In the genomic region with DNA sequence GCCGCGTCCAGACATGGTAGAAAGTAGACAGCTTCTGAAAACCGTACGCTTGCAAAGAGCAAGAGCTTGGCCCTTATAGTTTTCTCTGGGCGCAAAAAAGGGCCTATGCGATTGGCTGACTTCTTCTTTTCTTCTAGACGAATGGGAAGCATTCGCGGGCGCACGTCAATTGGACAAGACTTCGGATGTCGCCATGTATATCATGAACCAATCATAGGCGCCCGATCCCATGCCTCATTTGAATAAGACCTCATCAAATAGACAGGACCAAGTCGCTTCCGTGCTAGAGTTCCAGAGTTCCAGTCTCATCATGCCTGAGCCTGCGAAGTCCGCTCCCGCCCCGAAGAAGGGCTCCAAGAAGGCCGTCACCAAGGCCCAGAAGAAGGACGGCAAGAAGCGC, we compare ENCODE assay signal across 8 mouse cellular contexts. TPM values are rescaled to one million over a fixed set of nuclear protein-coding genes. Genes with fewer than 3 reads are reported as not detected.
A peak's percentile ranks its signal among the peaks of the same experiment; 100 is the strongest.
DNase-seq lines count a peak whose midpoint lies in the region; ATAC-seq and TF ChIP-seq lines count a peak whose summit lies in the region.
"Not testable (repeated sequence)": the region's sequence is repeated elsewhere in the genome, so short reads cannot be mapped to it uniquely, and the experiment has no call there.

Hist1h2ap (minus strand) TSS at position 47 of the 400 bp plus-strand sequence.
Hist1h2br (plus strand) TSS at position 283 of the 400 bp plus-strand sequence.

- peak; percentile 92 for ATAC-seq in embryonic facial prominence, embryonic 13.5 days (ENCODE audit: insufficient number of reproducible peaks, insufficient read depth, low FRiP score, low TSS enrichment, low read depth)
- ATAC-seq in kidney, postnatal 0 days (replicated peaks; ENCODE audit: low FRiP score, low read depth), result peak; percentile 93
- peak; percentile 95 for ATAC-seq in limb, embryonic 11.5 days (ENCODE audit: insufficient number of reproducible peaks, low FRiP score, low TSS enrichment, low read depth)
- ATAC-seq in megakaryocyte progenitor cell, adult 5-6 weeks (replicated peaks; ENCODE audit: poor library complexity), result peak; percentile 67

- DNase-seq in ES-E14 (ENCODE audit: low read depth, low spot score); gastrocnemius, postnatal 36 days; heart, postnatal 4 days; kidney, postnatal 0 days (ENCODE audit: low spot score); limb, embryonic 11.5 days (ENCODE audit: low spot score): not testable (repeated sequence)

- intact Hi-C loops in gastrocnemius, postnatal 36 days (cut with DNase I), result not testable (repeated sequence)

- not testable (repeated sequence) for H3K4me2 ChIP-seq in embryonic facial prominence, embryonic 13.5 days; kidney, postnatal 0 days (ENCODE audit: low read length); limb, embryonic 11.5 days (ENCODE audit: low read depth, severe bottlenecking)

- not testable (repeated sequence) for H3K27ac ChIP-seq in ES-E14 (ENCODE audit: insufficient read depth, low read depth, low read length, poor library complexity, severe bottlenecking); embryonic facial prominence, embryonic 13.5 days; kidney, postnatal 0 days; limb, embryonic 11.5 days (replicated peaks; ENCODE audit: low read depth, low read length); small intestine, adult 2 months (ENCODE audit: insufficient read depth, low read depth, low read length)

- not testable (repeated sequence) for H3K4me1 ChIP-seq in ES-E14 (ENCODE audit: control insufficient read depth in 2 of 2, insufficient read depth in 2 of 2, low read length in 2 of 2, poor library complexity in 1 of 2); embryonic facial prominence, embryonic 13.5 days; kidney, postnatal 0 days (replicated peaks; ENCODE audit: insufficient read depth, low read length); limb, embryonic 11.5 days (ENCODE audit: control insufficient read depth, insufficient read depth, low read length); small intestine, adult 2 months (ENCODE audit: control insufficient read depth, insufficient read depth, insufficient read length, low read length)

- not testable (repeated sequence) for H3K36me3 ChIP-seq in ES-E14 (ENCODE audit: control insufficient read depth, insufficient read depth, low read length, poor library complexity, severe bottlenecking); embryonic facial prominence, embryonic 13.5 days; kidney, postnatal 0 days (ENCODE audit: insufficient read depth, low read length); limb, embryonic 11.5 days (ENCODE audit: control insufficient read depth, insufficient read depth, low read length); small intestine, adult 2 months (ENCODE audit: control insufficient read depth, insufficient read depth, low read length)

- not testable (repeated sequence) for H3K27me3 ChIP-seq in embryonic facial prominence, embryonic 13.5 days; kidney, postnatal 0 days (ENCODE audit: insufficient read depth, low read length); limb, embryonic 11.5 days (ENCODE audit: control insufficient read depth, insufficient read depth, low read length); small intestine, adult 2 months (ENCODE audit: control insufficient read depth, insufficient read depth, low read length)

- H3K4me3 ChIP-seq in ES-E14 (ENCODE audit: insufficient read depth in 1 of 2, low read depth in 1 of 2, low read length in 2 of 2, poor library complexity in 1 of 2, severe bottlenecking in 1 of 2); embryonic facial prominence, embryonic 13.5 days; kidney, postnatal 0 days (replicated peaks; ENCODE audit: low read depth, low read length); limb, embryonic 11.5 days (ENCODE audit: low read depth, low read length); small intestine, adult 2 months (ENCODE audit: low read depth, low read length): not testable (repeated sequence)

- TF ChIP-seq CTCF in kidney, postnatal 0 days (IDR thresholded peaks at IDR 0.05; ENCODE audit: low read depth); small intestine, adult 2 months (IDR thresholded peaks at IDR 0.05; ENCODE audit: extremely low read depth, insufficient read length, insufficient replicate concordance, low read depth, low read length): not testable (repeated sequence)

- no CpG with 5 or more reads among the region's 24 CpGs for WGBS in embryonic facial prominence, embryonic 13.5 days
- no CpG with 5 or more reads among the region's 24 CpGs for WGBS in kidney, postnatal 0 days
- whole genome bisulfite sequencing in limb, embryonic 11.5 days, result no CpG with 5 or more reads among the region's 24 CpGs
- no CpG with 5 or more reads among the region's 24 CpGs for WGBS in small intestine, adult 2 months

- not testable (repeated sequence) for TF ChIP-seq POLR2A in small intestine, adult 2 months (IDR thresholded peaks at IDR 0.05; ENCODE audit: low read depth, low read length)

- in situ Hi-C loops in ES-E14 (cut with MboI; ENCODE audit: low sequenced_read_pairs in 2 of 2, unreplicated experiment in 2 of 2), result not testable (repeated sequence)

- not testable (repeated sequence) for H3K9ac ChIP-seq in ES-E14 (ENCODE audit: insufficient read depth, low read depth, low read length, poor library complexity, severe bottlenecking); embryonic facial prominence, embryonic 13.5 days; kidney, postnatal 0 days (ENCODE audit: low read depth, low read length); limb, embryonic 11.5 days (ENCODE audit: low read length)

- H3K9me3 ChIP-seq in ES-E14 (ENCODE audit: control insufficient read depth, insufficient read depth, low read depth, low read length); embryonic facial prominence, embryonic 13.5 days; kidney, postnatal 0 days (replicated peaks; ENCODE audit: low read length); limb, embryonic 11.5 days (ENCODE audit: control insufficient read depth, low read length): not testable (repeated sequence)

RNA-seq across cellular contexts. Expression of gene Hist1h2ap, which starts in this region (rescaled TPM):
- total RNA-seq in ES-E14 (2012; rRNA removed), result 3,404 and 3,578 TPM in 2 replicates
- polyA plus RNA-seq in embryonic facial prominence, embryonic 13.5 days (2015; fragmentation: Nextera tagmentation; extraction: Ambion mirVana), result 3,982 and 4,261 TPM in 2 replicates
- total RNA-seq in gastrocnemius, postnatal 36 days (2021), result 10 to 100 TPM; 11.5 to 14.3 TPM
- total RNA-seq in heart, postnatal 4 days (2021), result 100 to 1,000 TPM; 717 to 739 TPM
- polyA plus RNA-seq in kidney, postnatal 0 days (2015; fragmentation: Nextera tagmentation; extraction: Ambion mirVana), result 2,281 and 2,496 TPM in 2 replicates
- 6,460 and 6,662 TPM in 2 replicates for polyA plus RNA-seq in limb, embryonic 11.5 days (2014; fragmentation: Nextera tagmentation; extraction: Ambion mirVana)
- total RNA-seq in megakaryocyte progenitor cell, adult 5-6 weeks (2015), result 93.0 and 127 TPM in 2 replicates
- 3,573 and 4,575 TPM in 2 replicates for total RNA-seq in megakaryocyte progenitor cell, adult 5-6 weeks (2017)
- 1,042 and 2,404 TPM in 2 replicates for polyA plus RNA-seq in small intestine, adult 2 months (2012; rRNA removed)

RNA-seq across cellular contexts. Expression of gene Hist1h2br, which starts in this region (rescaled TPM):
- 1,712 and 2,111 TPM in 2 replicates for total RNA-seq in ES-E14 (2012; rRNA removed)
- polyA plus RNA-seq in embryonic facial prominence, embryonic 13.5 days (2015; fragmentation: Nextera tagmentation; extraction: Ambion mirVana), result 23.0 and 34.3 TPM in 2 replicates
- 10 to 100 TPM; 19.2 to 22.2 TPM for total RNA-seq in gastrocnemius, postnatal 36 days (2021)
- total RNA-seq in heart, postnatal 4 days (2021), result 100 to 1,000 TPM; 420 to 457 TPM
- 13.2 TPM in 2 replicates for polyA plus RNA-seq in kidney, postnatal 0 days (2015; fragmentation: Nextera tagmentation; extraction: Ambion mirVana)
- polyA plus RNA-seq in limb, embryonic 11.5 days (2014; fragmentation: Nextera tagmentation; extraction: Ambion mirVana), result 21.5 and 24.2 TPM in 2 replicates
- total RNA-seq in megakaryocyte progenitor cell, adult 5-6 weeks (2015), result 378 and 381 TPM in 2 replicates
- 447 and 545 TPM in 2 replicates for total RNA-seq in megakaryocyte progenitor cell, adult 5-6 weeks (2017)
- polyA plus RNA-seq in small intestine, adult 2 months (2012; rRNA removed), result 27.4 and 35.4 TPM in 2 replicates

Comparison
In these comparisons a context has a peak if more than half of its experiments do, and no peak if none do; other contexts are left out.
1. RNA of gene Hist1h2ap (total RNA-seq): 3,404 to 3,578 TPM in ES-E14, 93.0 to 4,575 TPM in megakaryocyte progenitor cell, adult 5-6 weeks and 717 to 739 TPM in heart, postnatal 4 days; 11.5 to 14.3 TPM in gastrocnemius, postnatal 36 days; every median in the first group is over 4 times any median in the second.
2. RNA of gene Hist1h2br (total RNA-seq): 1,712 to 2,111 TPM in ES-E14, 420 to 457 TPM in heart, postnatal 4 days and 378 to 545 TPM in megakaryocyte progenitor cell, adult 5-6 weeks; 19.2 to 22.2 TPM in gastrocnemius, postnatal 36 days; every median in the first group is over 10 times any median in the second.
3. Peak in every context shown above with its lines, with median percentiles within 50 percentile points of each other: ATAC-seq.